Mouse (Mus musculus) adrenal gland, postnatal 0 days (tissue): Measurements from ENCODE around the gene Gng7. TPM values are rescaled to one million over a fixed set of nuclear protein-coding genes. Genes with fewer than 3 reads are reported as not detected.

ENCODE experiments used
- polyA plus RNA-seq: library from polyadenylated mRNA; unstranded; fragments of >200 nt; fragmentation: Nextera tagmentation; extraction: Ambion mirVana; gene quantifications from 2 replicates; pipeline ENCODE4 v1.2.1, GENCODE M21; 2015

Gene Gng7
- polyA plus RNA-seq, result 2.3 and 3.8 TPM in 2 replicates

DNA sequence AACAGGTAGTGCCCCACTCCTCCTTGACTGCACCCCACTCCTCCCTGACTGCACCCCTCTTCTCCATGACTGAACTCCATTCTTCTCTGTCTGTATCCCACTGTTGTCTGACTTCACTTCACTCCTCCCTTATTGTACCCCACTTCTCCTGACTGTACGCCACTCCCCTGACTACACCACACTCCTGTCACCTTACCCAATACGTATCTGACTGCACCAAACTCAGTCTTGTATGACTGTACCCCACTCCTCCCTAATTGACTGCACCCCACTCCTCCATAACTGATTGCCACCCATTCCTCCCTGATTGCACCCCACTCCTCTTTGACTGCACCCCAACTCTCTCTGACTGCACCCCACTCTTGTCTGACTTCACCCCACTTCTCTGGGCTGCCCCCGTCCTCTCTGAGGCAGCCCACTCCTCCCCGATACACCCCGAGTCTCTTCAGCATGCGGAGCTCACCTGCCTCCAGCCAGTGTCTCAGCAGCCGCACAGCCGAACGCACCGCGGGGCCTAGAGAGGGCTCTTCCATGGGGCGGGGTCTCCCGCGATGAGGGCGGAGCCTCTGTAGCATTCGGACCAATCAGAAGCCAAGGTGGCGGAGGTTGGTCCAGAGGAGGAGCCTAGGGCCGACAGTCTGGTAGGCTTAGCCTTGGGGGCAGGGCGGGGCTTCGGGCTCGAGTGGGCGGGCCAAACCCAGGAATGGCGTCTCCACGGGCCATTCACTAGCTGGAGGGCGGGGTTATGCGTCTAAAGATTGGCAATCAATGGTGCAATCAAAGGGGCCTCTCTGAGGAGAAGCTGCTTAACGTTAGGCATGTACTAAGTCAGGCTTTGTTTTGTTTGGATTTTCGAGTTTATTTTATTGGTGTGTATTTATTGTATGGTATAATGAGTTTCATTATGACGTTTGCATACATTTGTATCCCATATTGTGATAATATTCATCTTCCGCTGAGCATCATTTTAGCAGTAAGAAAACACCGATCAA lies at the start of gene Gng7:
TSS of gene Gng7 (minus strand) at position 553 of the 992 bp plus-strand sequence.

DNA sequence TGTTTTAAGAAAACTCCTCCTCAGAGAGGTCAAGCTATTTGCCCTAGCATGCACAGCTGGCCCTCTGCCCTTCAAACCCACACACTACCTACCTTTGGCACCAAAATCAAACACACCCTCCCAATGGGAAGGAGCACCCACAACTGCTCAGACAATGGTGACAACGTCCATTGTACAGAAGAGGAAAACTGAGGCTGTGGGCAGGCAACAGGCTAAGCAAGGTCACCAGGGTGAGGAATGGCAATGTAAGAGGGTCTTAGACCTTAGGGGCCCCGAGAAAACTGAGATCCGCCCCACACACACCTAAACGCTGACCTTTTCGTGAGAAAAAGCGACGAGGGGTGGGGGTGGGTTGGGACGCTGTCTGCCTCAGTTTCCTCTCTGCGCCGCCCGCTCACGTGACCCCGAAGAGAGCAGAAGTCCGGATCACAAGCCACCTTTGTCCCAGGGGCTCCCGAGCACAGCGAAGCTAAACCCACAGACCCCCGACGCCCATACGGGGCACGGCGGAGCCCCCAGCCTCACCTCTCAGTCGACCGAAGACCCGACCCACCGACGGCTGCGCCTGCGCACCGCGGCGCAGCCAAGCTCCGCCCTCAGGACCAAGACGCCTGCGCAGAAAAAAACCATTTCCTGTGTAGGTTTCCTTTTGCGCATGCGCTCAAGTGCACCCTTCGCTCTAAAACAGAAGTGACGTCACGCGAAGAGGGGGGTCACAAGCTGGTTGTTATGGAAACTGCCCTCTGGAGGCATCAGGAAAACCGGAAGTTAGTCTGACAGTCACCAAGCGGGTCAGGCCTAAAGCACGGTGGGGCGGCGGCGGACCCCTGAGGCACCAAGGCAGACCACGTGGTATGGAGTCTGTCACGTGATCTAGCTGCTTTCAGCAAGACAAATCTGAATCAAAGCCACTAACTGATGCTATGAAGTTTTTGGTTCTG lies 45.1 kb upstream of the Gng7 start, which contains the start of gene Sgta:
TSS of gene Sgta (minus strand) at position 579 of the 941 bp plus-strand sequence.

GRCm38 (mm10) chr10:81036988-81037580 lies 22.3 kb upstream of the Gng7 start, which contains the start of gene Slc39a3:
TSS of gene Slc39a3 (minus strand) at chr10:81037426.

DNA sequence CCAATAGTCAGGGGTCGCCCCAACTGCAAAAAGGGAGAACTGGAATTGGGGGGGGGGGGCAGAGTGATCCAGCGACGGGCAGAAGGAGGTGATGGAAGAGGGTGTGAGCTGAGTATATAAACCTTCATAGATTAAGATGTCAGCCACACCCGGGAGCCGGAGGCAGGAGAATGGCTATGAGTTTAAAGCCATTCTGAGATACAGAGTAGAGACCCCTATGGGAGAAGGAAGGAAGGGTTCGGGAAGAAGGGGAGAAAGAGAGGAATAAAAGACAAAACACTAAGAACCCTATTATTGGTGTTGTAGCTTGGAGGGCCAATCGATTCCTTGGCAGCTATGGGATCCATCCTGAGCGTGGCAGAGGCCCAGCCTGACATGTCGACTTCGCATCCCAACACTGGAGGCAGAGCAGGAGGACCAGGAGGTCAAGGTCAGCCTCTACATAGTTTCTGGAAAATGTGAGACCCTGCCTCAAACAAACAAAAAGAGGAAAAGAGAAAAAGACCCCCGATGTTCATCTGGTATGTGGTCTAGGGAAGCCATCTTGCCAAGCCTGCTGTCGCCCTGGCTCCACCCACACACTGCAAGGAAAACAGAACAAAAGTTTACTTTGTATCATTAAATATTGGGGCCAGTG lies 11.0 kb upstream of the Gng7 start, which contains the start of gene Diras1:
TSS of gene Diras1 (minus strand) at position 24 of the 637 bp plus-strand sequence.

DNA sequence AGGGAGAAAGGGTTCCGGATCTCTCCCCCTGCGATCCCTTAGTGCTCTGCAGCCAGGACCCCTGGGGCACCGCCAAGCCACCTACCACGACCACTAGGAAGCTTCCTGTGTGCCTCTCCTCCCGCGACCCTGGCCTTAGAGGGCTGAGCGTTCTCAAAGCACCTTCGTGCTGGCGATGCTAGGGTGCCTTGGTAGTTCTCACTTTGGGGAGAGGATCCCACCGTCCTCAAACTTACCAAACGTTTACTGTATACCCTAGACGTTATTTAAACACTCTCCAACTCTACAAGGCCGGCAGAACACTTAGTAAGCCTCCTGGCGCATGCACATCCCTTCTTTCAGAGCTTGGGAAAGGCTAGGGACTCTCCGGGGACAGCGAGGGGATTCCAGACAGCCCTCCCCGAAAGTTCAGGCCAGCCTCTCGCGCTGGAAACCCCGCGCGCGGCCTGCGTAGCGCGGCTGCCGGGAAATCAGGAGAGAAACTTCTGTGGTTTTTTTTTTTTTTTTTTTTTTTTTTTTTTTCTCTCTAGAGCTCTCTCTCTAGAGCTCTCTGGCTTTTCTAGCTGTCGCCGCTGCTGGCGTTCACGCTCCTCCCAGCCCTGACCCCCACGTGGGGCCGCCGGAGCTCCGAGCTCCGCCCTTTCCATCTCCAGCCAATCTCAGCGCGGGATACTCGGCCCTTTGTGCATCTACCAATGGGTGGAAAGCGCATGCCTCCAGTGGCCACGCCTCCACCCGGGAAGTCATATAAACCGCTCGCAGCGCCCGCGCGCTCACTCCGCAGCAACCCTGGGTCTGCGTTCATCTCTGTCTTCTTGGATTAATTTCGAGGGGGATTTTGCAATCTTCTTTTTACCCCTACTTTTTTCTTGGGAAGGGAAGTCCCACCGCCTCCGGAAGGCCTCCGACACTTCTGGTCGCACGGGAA lies 85.2 kb downstream of the Gng7 start, which contains the start of gene Gadd45b:
TSS of gene Gadd45b (plus strand) at position 775 of the 928 bp plus-strand sequence.

DNA sequence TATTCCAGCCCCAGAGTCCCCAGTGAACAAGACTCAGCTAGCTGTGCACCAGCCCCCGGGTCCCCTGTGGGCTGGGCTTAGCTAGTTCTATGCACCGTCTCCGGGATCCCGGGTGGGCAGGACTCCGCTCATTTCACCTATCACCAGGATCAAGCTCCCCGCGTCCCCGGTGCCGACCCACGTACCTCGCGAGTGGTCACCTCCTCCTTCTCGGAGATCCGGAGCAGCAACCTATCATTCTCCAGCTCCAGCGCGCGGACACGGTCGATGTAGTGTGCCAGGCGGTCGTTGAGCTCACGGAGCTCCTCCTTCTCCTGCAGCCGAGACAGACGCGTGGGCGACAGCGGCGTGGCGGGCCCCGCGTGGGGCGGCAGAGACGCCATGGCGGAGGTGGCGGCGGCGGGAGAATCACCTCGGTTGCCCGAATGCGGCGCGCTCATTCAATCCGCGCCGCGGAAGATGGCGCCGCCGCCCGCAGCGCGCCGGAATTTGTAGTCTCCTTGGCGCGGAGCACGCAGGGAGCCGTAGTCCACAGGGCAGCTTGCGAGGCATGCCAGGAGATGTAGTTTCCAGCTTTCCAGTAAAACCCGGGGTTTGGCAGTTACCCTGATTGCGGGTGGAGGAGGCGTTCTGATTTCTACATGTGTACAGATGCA lies 96.8 kb downstream of the Gng7 start, which contains the start of gene Lmnb2:
TSS of gene Lmnb2 (minus strand) at position 467 of the 656 bp plus-strand sequence.

GRCm38 (mm10) chr10:80900318-80901247 lies 114.2 kb downstream of the Gng7 start, which contains the start of gene Timm13:
TSS of gene Timm13 (minus strand) at chr10:80900969.

Other genes starting within 250 kb of the Gng7 start
- gene Sf3a2, start 216.7 kb downstream of the Gng7 start, polyA plus RNA-seq, result 40.1 and 44.3 TPM in 2 replicates
- gene Plekhj1, start 216.3 kb downstream of the Gng7 start, polyA plus RNA-seq, result 108 and 114 TPM in 2 replicates
- gene Amh, start 209.7 kb downstream of the Gng7 start, polyA plus RNA-seq, result 0.10 and 0.13 TPM in 2 replicates
- gene Jsrp1, start 201.4 kb downstream of the Gng7 start, polyA plus RNA-seq, result 5.0 and 9.2 TPM in 2 replicates
- gene Oaz1, start 188.3 kb downstream of the Gng7 start, polyA plus RNA-seq, result 1,421 and 1,451 TPM in 2 replicates
- 0.48 and 0.68 TPM in 2 replicates for gene Lingo3, start 170.9 kb downstream of the Gng7 start, polyA plus RNA-seq
- gene Lsm7, start 159.7 kb downstream of the Gng7 start, polyA plus RNA-seq, result 278 and 372 TPM in 2 replicates
- gene Sppl2b, start 159.7 kb downstream of the Gng7 start, polyA plus RNA-seq, result 18.2 and 30.1 TPM in 2 replicates
- gene Tmprss9, start 143.1 kb downstream of the Gng7 start, polyA plus RNA-seq, result 0.12 and 0.24 TPM in 2 replicates
- gene Timm13, start 114.0 kb downstream of the Gng7 start, polyA plus RNA-seq, result 369 and 379 TPM in 2 replicates
- 8.7 and 10.7 TPM in 2 replicates for gene Lmnb2, start 96.7 kb downstream of the Gng7 start, polyA plus RNA-seq
- 14.3 and 17.2 TPM in 2 replicates for gene Gadd45b, start 84.9 kb downstream of the Gng7 start, polyA plus RNA-seq
- gene Diras1, start 10.7 kb upstream of the Gng7 start, polyA plus RNA-seq, result 1.9 and 4.9 TPM in 2 replicates
- gene Slc39a3, start 22.5 kb upstream of the Gng7 start, polyA plus RNA-seq, result 18.7 and 24.7 TPM in 2 replicates
- 110 and 143 TPM in 2 replicates for gene Sgta, start 45.2 kb upstream of the Gng7 start, polyA plus RNA-seq
- 22.1 and 33.3 TPM in 2 replicates for gene Thop1, start 55.1 kb upstream of the Gng7 start, polyA plus RNA-seq
- 6.4 and 8.8 TPM in 2 replicates for gene Creb3l3, start 83.9 kb upstream of the Gng7 start, polyA plus RNA-seq
- 101 and 150 TPM in 2 replicates for gene Map2k2, start 91.0 kb upstream of the Gng7 start, polyA plus RNA-seq
- gene Zbtb7a, start 120.3 kb upstream of the Gng7 start, polyA plus RNA-seq, result 38.3 and 48.5 TPM in 2 replicates
- 15.5 and 24.7 TPM in 2 replicates for gene Pias4, start 153.0 kb upstream of the Gng7 start, polyA plus RNA-seq
- gene Eef2, start 161.7 kb upstream of the Gng7 start, polyA plus RNA-seq, result 323 and 361 TPM in 2 replicates
- 45.5 and 58.7 TPM in 2 replicates for gene Dapk3, start 168.1 kb upstream of the Gng7 start, polyA plus RNA-seq
- 0.16 TPM in 1 of 2 replicates, not detected in the other for gene 4930442H23Rik, start 168.9 kb upstream of the Gng7 start, polyA plus RNA-seq
- gene Nmrk2, start 187.1 kb upstream of the Gng7 start, polyA plus RNA-seq, result 0.13 TPM in 1 of 2 replicates, not detected in the other
- 2.4 and 8.1 TPM in 2 replicates for gene Atcay, start 215.9 kb upstream of the Gng7 start, polyA plus RNA-seq
- gene Zfr2, start 218.2 kb upstream of the Gng7 start, polyA plus RNA-seq, result 5.5 and 7.2 TPM in 2 replicates
- gene Matk, start 238.0 kb upstream of the Gng7 start, polyA plus RNA-seq, result 1.5 and 1.8 TPM in 2 replicates